Mouse (Mus musculus) monocyte, adult 2 months (primary cell): Measurements from ENCODE around the gene Abhd6.

ENCODE experiments used
- DNase-seq, 2 experiments: peaks; one replicate each; pipeline ENCODE4 v3.0.0; 2022; ENCODE audit warnings: low spot score in 2 of 2, low read depth in 1 of 2

The Abhd6 gene

DNA sequence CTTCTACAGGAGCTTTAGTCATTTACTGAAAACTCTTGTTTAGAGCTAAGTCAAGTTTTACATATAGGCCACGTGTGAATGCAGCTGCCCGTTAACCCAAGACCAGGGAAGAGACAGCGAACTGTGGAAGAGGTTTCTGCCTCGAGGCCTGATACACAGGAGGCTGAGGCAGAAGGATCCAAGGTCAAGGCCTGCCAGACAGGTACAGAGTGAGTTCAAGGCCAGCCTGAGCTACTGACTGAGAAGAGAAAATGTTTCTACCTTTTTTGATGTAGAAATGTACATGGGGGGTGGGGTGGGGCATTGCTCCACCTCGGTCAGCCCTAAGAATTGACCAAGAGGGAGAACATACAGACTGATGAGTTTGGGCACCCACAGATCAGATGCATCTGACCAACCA lies 53.4 kb downstream of the Abhd6 start:
- DNase-seq = no peak

GRCm38 (mm10) chr14:8059938-8060337 lies 57.2 kb downstream of the Abhd6 start:
- DNase-seq = no peak

- no peak for DNase-seq
Measured at GRCm38 (mm10) chr14:8062076-8062475, 59.4 kb downstream of the Abhd6 start.

DNA sequence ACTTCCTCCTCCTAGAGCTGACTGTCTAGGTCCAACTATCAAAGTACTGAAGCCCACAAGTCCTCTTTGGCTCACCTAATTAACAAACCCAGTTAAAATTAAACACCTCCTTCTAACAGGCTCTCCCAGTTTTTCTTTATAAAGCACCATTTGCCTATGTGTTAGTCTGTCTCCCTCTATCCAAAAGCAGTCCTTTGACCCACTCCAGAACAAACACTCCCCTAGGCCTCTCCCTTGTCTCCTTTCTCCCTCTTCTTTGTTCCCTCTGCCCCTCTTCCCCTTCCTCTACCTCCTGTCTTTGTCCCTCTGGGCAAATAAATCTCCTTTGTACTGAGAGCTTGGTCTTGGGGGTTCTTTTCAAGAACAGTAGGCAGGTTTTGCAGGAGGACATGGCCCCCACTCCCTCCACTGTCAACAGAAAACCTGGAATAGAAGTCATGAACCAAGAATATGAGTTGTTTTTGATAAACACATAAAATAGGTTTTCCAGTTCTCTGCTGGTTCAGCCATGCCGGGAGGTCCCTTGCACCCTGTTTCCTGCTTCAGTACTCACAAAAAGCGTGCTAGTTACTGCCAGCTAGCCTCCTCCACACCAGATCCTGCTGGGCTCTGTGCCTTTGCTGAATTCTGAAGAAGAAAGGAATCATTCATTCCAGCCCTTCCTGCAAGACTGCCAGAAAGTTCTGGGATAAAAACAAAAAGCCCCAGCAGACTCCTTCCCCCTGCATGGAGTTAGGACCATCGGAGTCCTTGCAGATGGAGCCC lies 60.0 kb downstream of the Abhd6 start:
- no peak for DNase-seq

GRCm38 (mm10) chr14:8063835-8064785 lies 61.4 kb downstream of the Abhd6 start:
- DNase-seq = no peak

DNA sequence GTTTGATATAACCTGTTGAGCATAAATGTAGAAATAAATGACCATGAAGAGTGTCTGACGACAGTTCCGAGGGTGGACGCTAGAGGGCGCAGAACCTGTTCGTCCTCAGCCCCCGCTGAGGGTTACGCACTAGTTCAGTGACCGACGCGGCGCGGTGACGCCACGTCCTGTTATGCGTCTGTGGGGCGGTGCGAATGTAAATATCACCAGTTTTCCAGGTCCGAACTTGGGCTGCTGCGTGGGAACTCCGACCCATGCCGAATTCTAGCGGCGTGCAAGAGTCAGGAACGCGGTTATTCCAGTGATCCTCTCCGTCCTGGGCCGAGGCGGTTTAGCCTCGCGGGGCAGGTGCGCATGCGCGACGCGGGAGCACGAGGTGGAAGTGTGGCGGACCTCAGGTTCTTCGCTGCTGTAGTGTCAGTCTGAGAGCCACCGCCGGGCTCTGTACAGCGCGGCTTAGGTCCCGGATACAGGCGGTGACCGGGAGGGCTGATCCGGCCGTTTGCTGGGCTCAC lies 77.5 kb downstream of the Abhd6 start, which contains the start of gene Rpp14:
Rpp14 (plus strand) TSS at position 203 of the 515 bp plus-strand sequence.
- peak; percentile 81 to 93 for DNase-seq

GRCm38 (mm10) chr14:8080718-8081117 lies 78.0 kb downstream of the Abhd6 start:
- DNase-seq = peak in 1 of 2 experiments; percentile 34

DNA sequence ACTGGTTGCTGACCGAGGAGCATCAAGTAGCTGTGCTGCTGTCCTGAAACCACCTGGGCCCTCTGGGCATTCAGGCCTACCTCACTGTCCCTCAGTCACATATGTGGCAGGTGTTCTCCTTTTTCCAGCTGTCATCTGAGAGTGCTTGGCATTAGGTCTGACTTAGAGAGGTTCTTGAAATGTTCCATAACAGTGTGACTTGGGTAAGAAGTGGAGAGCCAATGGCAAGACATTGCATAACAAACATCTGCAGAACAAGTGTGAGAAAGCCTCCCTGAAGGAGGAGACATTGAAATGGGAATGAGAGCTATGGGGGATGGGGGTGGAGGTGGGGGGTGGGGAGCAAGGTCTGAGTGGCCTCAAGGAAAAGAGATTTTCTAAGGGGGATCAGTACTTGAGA lies 80.2 kb downstream of the Abhd6 start:
- DNase-seq = no peak

- DNase-seq = no peak
Measured at GRCm38 (mm10) chr14:8089016-8089415, 86.3 kb downstream of the Abhd6 start.

- no peak for DNase-seq
Measured at GRCm38 (mm10) chr14:8092573-8092972, 89.9 kb downstream of the Abhd6 start.

GRCm38 (mm10) chr14:8093427-8093826 lies 90.7 kb downstream of the Abhd6 start:
- peak in 1 of 2 experiments; percentile 13 for DNase-seq

DNA sequence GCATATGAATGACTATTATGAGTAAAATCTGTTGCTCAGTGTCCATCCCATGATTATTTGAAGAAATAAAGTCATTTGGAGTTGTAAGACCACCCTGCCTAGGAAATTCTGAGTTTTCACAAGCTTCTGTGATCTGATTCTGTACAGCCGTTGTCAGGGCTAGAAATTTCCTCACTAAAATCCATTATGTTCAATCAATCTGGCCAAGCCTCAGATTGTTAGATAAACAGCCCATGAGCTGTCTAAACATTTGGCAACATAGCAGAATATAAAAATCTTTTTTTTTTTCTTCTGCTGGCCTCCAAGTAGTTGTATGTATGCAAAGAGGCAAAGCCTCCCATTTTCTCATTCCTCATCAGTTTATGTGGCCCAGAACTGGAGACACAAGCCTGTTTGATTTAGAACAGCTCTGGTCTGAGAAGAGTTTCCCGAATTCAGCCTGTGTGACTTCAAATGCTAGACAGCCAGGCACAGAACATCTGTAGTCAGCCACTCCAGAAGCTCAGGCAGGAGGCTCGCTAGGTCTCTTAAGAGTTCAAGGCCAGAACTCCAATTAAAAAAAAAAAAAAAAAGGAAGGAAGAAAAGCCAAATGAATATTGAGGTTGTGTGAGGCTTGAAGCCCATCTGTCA lies 92.3 kb downstream of the Abhd6 start:
- no peak for DNase-seq

- no peak for DNase-seq
Measured at GRCm38 (mm10) chr14:8095562-8095950, 92.9 kb downstream of the Abhd6 start.

- DNase-seq = peak; percentile 70 to 75
Measured at GRCm38 (mm10) chr14:8097978-8098686, 95.4 kb downstream of the Abhd6 start, which contains the start of gene Pxk. TSS of gene Pxk (plus strand) at chr14:8098211.

DNA sequence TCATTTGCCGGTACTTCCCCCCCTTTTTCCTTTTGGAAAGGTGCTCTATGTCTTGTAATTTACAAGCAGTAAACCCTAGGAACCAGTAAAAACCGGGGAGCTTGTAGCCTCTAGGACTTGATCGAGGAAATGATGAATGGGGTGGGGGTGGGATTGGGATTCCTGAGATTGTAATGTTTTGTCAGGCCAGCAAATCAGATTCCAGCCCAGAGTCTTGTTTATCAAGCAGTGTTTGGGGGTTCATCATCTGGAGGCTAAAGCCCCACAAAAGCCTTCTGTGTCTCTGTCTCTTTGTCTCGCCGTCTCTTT lies 95.9 kb downstream of the Abhd6 start:
- DNase-seq = no peak

- DNase-seq = peak; percentile 41 to 45
Measured at GRCm38 (mm10) chr14:8099561-8100021, 96.9 kb downstream of the Abhd6 start.

GRCm38 (mm10) chr14:8101886-8102285 lies 99.2 kb downstream of the Abhd6 start:
- DNase-seq = no peak

DNA sequence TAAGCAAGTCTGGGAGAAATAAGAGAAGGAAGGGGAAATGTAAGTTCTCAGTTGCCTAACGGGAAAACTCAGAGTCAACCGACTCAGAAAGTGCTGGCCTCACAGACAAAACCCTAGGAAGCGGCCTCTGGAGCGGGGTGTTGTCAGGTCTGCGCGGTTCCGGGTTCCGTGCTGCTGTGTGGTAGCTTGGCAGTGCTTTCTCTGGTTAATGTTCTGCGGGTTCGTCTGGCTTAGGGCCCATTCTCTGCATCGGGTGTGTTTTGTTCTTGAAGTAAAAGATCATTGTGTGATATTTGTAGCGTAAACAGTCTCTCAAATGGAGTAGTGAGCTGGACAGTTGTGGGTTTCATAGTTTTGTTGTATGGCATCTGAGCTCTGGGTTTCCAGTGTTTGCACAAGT lies 100.0 kb downstream of the Abhd6 start:
- DNase-seq = no peak
